Mouse (Mus musculus) mature B cell (primary cell): ENCODE data around the gene C8a.

Experiments used
- in situ Hi-C: fragments of 300-500 bp; cut with MboI; formaldehyde crosslinking; loops from 2 replicates; pipeline ENCODE4 v1.14.3; 2019

C8a gene

DNA sequence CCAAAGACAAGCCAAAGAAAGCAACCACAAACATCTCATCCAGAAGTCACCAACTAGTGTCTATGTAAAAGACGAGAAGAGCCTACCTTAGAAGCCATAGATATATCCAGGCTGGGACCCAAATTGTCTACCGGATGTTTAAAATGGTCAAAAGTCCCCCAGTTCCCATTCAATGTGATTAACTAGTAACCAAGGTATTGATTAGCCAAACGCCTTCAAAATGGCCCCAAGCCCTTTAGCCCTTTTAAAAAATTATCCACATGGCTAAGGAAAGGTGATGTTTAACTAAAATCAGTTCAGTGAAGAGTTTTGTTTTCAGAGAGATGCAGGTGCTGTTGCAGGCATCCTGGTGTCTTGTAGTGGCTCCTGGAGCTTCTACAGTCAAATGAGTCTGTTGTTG, at the start of gene C8a:
C8a (minus strand) TSS at position 76 of the 400 bp plus-strand sequence.
- in situ Hi-C loops: no loop called here

DNA sequence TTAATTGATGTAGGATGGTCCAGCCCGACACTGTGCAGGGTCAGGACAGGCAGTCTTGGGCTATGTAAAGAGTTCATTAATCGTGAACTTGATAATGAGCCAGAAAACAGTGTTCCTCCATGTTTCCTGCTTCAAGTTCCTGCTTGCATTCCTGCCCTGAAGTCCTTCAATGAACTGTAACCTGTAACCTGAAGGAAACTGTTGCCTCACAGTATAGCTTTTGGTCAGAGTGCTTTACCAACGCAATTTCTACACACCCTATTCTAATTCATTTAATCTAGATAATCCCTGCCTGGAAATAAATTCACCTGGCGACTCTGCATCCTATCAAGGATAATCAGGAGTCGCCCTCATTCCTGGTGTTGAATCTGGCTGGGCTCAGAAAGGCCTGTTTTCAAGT, 49.2 kb upstream of the C8a start:
- in situ Hi-C loops: no loop called here

DNA sequence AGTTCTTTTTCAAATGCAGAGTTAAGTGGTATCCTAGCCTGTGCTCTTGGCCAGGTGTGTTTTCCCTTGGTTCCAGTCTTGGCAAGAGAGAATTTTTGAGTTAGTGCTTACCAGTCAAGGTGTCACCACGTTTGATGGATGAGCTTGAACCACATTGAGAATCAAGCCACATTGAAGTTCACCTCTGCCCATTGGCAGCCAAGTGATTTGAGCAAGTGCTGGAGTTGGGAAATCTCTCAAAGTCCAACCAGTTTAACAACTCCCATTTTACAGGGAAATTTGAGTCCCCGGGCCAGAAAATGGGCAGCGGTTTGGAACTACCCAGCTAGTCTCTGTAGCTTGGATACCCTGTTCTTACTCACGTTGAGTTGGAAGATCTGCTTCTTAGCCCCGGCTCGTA, 41.8 kb upstream of the C8a start:
- in situ Hi-C loops: no loop called here

DNA sequence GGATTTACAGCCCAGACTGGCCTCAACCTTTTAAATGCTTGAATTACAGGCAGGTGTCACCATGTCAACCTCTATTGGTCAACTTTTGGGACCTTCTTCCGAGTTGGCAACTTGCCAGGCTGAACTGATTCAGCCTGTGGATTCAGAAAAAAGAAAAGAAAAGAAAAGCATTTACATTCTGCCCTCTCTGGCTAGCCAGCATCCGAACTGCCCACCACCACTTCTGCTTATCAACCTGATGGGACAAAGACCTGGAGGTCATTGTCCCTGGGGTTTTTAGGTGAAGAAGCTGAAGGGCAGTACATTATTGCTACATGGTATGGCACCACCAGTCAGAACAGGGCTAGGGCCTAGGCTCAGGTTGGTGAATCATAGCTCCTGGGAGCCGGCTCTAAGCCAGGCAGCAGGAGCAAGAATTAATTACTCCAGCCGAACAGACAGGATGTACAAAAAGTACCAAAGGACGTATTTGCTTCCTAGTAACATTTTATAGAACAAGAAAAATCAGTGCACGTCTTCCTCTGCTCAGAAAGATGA, 38.6 kb upstream of the C8a start:
- in situ Hi-C loops: no loop called here

DNA sequence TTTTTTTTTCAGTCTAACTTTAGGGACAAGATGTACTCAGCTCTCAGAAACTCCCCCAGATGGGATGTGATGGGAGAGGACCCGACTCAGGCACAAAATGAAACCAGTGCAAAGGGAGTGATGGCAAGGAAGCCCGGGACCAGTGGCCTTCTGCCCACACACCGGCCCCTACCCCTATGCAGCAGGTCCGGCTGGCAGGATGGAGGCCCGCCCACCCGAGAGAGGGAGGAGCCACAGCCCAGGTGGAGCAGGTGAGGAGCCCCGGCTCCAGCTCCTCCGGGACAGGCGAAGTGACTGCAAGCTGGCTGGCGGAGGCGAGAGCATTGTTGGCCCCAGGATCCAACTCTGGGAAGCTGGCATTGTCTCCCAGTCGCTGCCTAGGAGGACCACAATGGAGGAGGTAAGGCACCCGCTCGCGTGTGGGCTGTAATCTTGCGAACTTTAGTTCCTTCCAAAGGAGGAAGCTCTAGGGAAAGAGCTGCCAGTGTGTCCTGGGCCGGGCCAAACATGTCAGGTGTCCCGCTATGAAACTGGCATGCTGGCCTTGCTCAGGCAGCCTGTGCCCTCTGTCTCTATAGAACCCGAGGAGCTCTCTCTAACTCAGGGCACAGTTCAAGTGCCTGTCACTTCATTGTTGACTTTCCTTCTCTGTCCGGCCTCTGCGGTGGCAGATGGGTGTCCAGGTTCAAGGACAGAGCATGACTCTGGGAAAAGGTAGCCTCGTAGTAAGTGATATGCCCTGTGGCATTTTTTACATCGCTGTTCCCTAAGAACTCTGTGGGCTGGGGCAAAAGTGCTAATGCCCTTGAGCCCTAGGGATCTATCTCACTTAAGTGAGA, 37.3 kb upstream of the C8a start, which contains the start of gene Fyb2:
Fyb2 (plus strand) TSS at position 166 of the 839 bp plus-strand sequence.
- in situ Hi-C loops: no loop called here

DNA sequence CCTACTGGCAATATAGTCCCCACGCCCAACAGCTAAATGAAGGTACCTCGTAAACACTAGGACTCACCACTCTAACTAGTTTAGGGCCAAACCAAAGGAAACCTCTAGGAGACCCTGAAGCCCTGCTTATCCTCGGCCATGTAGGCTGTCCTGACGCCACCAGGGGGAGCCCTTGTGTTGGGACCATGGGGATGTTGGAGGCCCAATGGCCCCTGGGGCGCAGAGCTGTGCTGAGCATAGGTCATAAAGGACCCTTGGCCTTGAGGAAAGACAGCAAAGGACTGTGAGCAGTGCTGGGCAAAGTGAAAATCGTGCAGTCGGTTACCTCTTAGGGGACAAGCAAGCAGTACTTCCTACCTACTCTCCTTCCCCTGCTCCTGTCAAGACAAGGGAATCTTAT, 35.5 kb upstream of the C8a start:
- in situ Hi-C loops: no loop called here

DNA sequence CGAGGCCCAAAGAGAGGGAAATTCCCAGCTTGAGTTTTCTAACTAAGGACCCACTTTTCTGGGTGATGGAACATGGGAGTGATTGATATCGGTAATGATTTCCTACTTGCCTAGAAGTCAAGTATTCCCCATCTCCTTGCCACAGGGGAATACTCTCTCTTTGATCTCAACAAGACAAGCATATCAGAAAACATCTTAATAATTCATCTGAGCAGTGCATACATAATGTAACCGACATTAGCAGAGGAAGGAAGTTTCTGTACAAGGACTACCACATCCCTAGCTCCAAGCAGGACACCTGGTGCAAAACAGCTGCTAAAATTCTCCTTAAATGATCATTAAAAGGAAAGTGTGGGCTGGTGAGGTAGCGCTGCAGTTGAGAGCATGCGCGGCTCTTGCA, 28.9 kb upstream of the C8a start:
- in situ Hi-C loops: no loop called here

DNA sequence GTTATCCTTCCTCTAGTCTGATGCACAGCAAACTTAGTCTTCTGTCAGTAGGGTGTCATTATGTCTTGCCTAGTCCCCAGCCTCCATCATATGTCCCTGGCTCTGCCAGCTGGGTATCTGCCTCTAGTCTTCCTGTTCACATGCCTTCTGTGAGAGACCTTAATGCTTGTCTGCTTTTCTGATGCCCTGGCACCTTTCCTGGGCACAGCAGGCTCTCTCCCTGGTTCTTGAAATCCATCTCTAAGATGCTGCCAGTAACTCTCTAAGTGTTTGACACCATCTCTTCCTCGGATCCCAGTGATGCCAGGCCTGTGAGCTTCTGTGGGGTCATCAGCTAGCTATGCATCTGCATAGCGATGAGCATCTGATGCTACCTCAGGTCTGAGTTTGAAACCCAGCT, 26.6 kb upstream of the C8a start:
- in situ Hi-C loops: no loop called here

DNA sequence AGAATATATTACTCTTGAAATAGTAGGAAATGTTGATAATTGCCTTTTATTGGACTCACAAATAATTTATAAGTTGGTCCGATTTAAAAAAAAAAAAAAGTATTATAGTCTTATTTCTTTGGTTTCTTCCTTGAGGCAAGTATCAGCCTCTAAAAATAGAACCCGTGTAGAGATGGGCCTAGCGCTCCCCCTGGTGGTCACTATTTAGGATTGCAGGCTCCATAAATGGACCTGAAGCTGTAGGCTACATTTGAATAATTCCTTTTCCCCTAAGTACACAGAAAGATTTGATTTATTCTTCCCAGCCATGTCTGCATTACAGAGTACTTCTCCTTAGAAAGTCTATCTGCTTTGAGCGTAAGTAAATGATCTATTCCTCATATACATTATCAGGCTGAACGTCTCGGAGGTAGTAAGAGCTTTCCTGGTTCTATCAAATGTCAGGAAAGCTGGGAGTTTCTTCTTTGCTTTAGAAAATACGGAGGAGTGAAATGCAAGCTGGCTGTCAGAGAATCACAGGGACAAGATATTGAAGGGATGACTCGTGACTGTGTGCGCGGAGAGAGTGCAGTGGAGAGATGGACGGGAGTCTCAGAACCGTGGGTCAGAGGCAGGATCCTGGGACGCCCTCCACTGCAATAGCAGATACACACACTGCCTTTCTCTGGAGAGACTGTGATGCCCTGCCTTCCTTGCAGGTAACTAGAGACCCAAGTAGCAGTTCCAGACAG, 18.0 kb upstream of the C8a start:
- in situ Hi-C loops: no loop called here

DNA sequence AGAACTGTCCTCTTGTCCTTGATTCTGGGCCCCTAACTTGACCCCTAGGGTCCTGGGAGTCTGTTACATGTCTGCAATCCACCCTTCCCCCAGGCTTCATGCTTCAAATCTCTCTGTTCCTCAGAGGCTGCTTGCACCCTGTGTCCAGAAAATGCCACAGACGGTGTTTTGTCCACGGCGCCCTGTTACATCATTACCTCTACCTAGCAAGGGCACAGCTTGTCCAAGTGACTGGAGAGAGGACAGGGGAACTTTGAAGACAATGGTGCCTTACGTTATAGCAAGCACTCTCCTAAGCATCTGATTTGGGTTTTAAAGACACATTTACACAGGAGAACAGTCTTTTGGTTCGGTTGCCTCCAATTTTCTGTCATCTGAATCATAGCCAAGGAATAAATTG, 17.4 kb upstream of the C8a start:
- in situ Hi-C loops: no loop called here

DNA sequence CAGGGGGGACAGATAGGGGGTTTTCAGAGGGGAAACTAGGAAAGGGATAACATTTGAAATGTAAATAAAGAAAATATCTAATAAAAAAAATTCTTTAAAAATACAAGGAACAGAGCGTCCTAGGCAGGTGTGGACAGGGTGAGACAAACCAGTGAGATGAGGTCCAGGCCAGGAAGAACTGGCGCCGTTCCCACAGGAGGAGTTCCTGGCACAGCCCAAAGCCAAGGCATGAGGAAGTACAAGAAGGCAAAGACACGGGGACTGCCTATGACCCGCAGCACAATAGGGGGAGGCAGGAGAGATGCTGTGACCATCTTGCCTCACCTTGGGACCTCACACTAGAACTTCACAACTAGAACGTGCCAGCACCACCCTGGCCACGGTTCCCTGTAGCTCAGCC, 15.5 kb upstream of the C8a start:
- in situ Hi-C loops: no loop called here

DNA sequence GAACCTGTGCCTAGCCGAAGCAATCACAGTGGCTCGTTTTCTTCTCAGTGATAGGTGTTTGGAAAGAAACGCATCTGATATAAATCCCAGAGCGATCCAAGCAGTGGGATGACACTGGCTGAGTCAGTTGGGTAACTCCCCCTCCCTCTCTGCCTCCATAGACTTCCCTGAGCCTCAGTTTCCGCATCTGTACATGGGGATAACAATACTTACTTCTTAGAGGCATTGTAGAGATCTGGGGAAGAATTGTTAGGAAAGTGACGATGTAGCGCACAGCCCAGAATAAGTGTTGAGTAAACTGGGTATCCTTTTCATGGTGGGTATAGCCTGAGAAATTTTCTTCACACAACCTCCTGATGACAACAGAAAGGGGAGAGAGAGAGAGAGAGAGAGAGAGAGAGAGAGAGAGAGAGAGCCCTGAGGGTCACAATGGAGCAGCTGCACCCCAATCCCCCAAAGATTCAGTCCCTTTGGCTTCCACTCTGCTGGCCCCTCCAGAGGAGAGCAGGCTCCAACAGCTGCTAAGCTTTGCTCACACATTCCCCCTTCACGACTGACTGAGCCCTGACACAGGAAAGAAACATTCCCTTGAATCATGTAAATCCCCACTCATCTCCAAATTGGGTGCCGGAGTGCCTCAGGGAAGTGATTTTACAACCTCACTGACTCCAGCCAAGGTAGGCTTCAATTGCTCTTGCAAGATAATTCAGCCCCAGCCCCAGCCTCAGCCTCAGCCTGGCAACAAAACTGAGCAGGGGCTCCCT, 12.5 kb upstream of the C8a start:
- in situ Hi-C loops: no loop called here

DNA sequence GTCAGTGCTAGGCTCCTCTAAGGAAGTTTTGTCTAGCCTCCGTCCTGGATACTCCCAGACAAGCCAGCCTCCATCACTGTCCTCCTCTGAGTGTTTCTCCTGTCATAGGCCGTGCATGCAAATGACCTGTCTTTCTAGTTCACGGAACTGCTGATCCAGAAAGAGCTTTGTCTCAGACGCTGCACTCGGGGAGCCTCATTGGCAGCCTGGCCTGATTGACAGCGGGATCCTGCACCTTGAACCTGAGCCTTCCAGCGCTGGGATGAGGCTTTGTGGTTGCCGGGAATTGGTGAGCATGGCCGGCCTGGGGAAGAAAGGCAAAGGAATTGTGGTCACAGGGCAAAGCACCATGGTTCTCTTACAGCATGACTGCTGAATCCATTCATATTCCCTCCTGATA, 11.3 kb upstream of the C8a start:
- in situ Hi-C loops: no loop called here

DNA sequence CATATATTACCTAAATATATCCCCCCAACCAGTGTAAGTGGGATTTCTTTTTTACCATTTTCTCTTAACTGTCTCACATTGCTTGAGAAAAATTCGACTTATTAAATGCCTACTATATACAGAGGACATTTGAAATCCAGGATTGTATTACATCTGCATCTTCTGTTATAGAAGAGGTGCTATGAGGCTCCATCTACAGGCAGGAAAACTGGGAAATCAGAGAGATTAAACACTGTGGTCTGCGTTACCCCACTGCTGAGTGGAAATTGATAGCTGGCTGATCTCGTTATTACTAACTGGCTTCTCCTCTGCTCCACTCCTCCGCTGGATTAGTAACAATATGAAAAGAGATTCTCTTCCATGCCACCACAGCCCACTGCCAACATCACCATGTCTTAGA, 366 bp downstream of the C8a start:
- in situ Hi-C loops: no loop called here

DNA sequence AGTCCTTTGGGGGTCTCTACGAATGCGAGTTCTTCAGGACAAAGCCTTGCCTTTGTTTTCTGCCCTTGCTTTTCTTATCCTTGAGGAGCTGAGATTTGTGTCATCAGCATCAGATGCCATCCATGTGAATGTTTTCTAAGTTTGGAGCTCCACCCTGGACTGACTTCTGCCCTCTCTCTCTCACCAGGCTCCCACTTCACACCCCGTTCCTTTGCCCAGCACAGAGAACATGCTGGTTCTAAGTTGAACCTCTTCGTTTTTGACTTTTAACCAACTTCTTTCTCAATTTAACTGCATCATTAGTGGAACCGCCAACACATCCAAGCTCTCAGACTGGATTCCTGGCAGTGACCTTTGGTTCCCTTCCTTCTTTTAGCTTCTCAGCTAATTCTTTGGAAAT, 6.0 kb downstream of the C8a start:
- in situ Hi-C loops: no loop called here

DNA sequence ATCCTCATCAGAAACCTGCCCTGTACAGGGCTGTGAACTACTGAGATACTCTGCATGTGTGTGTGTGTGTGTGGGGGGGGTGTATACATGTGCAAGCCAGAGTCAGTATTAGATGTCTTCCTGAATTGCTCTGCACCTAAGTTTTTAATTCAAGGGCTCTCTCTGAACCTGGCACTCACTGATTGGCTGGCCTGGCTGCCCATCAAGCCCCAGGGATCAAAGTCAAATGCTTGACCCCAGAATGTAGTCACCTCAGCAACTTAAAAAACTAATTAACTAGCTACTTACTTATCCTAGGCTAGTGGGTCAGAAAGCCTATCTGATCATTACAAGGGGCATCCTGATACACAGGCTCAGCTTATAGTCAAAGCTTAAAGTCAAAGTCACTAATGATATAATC, 6.6 kb downstream of the C8a start:
- in situ Hi-C loops: no loop called here

DNA sequence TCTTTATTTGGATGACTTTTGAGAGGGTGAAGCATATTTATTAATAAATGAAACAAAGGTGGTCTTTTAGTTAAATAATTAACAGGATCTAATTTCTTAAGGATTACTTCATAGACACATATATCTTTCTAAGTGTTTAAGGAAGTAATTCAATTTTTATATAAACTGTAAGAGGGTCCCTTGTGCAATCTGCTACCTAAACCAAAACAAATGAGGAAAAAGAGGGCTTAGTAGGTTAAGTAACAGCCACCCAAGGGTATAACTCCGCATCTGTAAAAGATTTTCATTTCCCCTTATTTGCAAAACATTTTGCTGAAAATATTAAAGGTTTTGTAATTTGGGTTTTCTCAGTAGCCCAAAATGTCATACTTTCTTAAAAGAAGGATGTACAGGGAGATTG, 11.8 kb downstream of the C8a start:
- in situ Hi-C loops: no loop called here

DNA sequence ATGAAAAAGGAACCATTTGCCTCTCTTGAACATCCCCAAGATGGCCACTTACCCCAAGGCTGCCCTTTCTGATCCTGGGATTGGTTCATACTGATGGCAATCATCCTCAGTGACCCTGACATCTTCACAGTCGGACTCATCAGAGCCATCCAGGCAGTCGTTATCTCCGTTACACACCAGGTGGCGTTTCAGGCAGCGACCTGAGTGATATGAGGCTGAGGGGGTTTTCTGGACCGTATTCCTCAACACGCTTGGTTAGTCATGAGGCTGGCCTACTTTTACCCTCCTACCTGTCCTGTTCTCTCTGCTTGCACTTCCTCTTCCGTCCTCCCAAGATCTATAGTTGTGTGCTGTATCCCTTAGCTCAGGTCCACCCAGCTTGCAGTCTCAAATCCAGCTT, 15.0 kb downstream of the C8a start:
- in situ Hi-C loops: no loop called here

DNA sequence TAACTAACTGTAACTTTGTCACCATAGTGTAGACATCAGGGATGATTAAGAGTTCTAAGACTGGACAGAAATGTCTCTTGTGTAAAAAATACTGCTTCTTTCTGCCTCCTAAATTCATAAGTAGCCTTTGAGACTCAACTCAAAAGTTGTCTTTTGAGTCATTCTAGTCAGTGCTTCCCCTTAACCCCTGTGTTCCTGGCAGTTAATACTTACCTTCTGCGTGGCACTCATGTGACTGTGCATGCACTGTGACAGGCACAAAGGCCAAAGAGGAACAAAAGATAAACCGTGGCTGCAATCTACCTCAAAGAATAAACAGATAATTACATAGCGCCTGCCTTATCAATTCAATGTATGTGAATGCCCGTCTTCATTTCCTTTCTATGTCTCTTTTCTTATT, 18.4 kb downstream of the C8a start:
- in situ Hi-C loops: no loop called here

DNA sequence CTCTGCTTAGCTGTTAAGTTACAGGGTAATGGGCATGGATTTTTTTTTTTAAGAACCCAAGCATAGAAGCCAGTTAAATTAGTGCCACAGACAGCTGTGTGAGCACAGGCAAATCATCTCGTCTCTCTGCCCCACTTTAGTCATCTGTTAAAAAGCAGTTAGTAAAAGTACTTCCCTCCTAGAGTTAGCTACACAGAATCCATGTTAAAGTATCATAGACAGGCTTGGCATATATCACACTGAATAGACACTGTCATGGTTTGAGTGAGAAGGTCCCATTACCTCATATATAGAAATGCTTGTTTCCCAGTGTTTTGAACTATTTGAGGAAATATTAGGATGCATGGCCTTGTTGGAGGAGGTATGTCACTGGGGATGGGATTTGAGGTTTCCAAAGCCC, 19.2 kb downstream of the C8a start, which contains the start of gene Gm17662:
Gm17662 (plus strand) TSS at position 301 of the 400 bp plus-strand sequence.
- in situ Hi-C loops: no loop called here

DNA sequence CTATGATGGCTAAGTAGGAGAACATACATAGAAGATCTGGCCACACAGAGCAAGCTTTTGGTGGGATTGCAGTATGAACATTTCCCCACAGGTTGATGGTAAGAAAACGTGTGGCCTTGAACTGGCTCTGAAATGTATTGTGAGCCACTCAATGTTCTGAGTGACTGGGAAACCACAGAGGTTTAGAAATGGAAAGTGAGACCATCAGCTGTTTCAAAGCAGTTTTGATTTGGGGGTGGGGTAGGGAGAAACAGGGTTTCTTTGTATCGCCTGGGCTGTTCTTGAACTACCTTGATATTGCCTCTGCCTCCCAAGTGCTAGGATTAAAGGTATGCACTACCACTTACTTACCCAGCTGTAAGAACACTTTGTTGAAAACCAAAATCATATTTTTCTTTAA, 21.0 kb downstream of the C8a start:
- in situ Hi-C loops: no loop called here

DNA sequence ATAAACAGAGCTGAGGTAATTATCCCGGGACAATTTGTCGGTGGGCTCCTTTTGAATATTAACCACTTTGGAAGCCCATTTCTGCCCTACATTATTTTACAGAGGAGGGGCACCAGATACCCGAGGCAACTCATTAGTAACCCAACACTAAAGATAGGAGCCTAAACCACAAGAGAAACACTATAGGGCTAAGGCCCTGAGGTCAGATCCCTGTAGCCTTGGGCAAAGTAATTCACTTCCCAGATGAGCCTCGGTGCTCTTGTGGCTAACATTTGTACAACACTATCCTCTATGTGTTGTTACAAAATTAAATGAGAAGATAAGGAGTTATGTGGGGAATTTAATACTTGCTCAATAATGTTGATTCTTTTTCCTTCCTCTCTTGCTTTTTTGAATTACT, 32.7 kb downstream of the C8a start:
- in situ Hi-C loops: no loop called here
